Mouse (Mus musculus): ENCODE measurements around the gene Ccdc6. TPM values are rescaled to one million over a fixed set of nuclear protein-coding genes. Genes with fewer than 3 reads are reported as not detected.

The Ccdc6 gene
- polyA plus RNA-seq, 1 experiment from 2014 or later = 18.3 TPM

GRCm38 (mm10) chr10:70091876-70092462, 5.0 kb upstream of the Ccdc6 start:
- Histone ChIP-seq H3K4me3 (ENCODE audit: low read length) (no peak overlapping the region), H3K27me3 (ENCODE audit: insufficient read depth, low read length) (no peaks in the 10 kb centered on the region), H3K36me3 (ENCODE audit: insufficient read depth, low read length) (peaks cover 3% of the 10 kb centered on the region; the same call in 1 of the 2 replicates), H3K4me2 (replicated peaks; ENCODE audit: low read depth, low read length) (no peak overlapping the region), H3K4me1 (ENCODE audit: insufficient read depth, low read length) (peaks cover 16% of the 10 kb centered on the region), H3K9ac (replicated peaks; ENCODE audit: low read length) (no peak overlapping the region), H3K27ac (ENCODE audit: low read length) (no peak overlapping the region), H3K9me3 (ENCODE audit: low read length) (peaks cover 8% of the 10 kb centered on the region)
- 69% methylated on average over 4 of the region's 4 CpGs for WGBS
- ATAC-seq (ENCODE audit: low FRiP score, low TSS enrichment) = no peak

GRCm38 (mm10) chr10:70093782-70094181, 3.1 kb upstream of the Ccdc6 start:
- Histone ChIP-seq H3K9ac (replicated peaks; ENCODE audit: low read length) (no peak overlapping the region), H3K9me3 (ENCODE audit: low read length) (no peaks in the 10 kb centered on the region), H3K4me3 (ENCODE audit: low read length) (no peak overlapping the region), H3K27ac (ENCODE audit: low read length) (no peak overlapping the region), H3K4me1 (ENCODE audit: insufficient read depth, low read length) (peaks cover 22% of the 10 kb centered on the region), H3K27me3 (ENCODE audit: insufficient read depth, low read length) (no peaks in the 10 kb centered on the region), H3K4me2 (replicated peaks; ENCODE audit: low read depth, low read length) (no peak overlapping the region), H3K36me3 (ENCODE audit: insufficient read depth, low read length) (no peaks in the 10 kb centered on the region)
- no peak for ATAC-seq (ENCODE audit: low FRiP score, low TSS enrichment)
- 55% methylated on average over 1 of the region's 1 CpGs for WGBS

- peaks cover 31% of the 10 kb centered on the region for H3K4me1 ChIP-seq (ENCODE audit: insufficient read depth, low read length)
- H3K27me3 ChIP-seq (ENCODE audit: insufficient read depth, low read length) = no peaks in the 10 kb centered on the region
- WGBS = 0% methylated on average over 14 of the region's 14 CpGs
- H3K4me3 ChIP-seq (ENCODE audit: low read length) = peak overlapping the region; percentile 93
- H3K9ac ChIP-seq (replicated peaks; ENCODE audit: low read length) = peak overlapping the region; percentile 62
- H3K27ac ChIP-seq (ENCODE audit: low read length) = peak overlapping the region; percentile 92
- peak overlapping the region; percentile 87 for H3K4me2 ChIP-seq (replicated peaks; ENCODE audit: low read depth, low read length)
- ATAC-seq (ENCODE audit: low FRiP score, low TSS enrichment) = peak; percentile 50
- no peaks in the 10 kb centered on the region for H3K36me3 ChIP-seq (ENCODE audit: insufficient read depth, low read length)
- H3K9me3 ChIP-seq (ENCODE audit: low read length) = no peaks in the 10 kb centered on the region
Measured at GRCm38 (mm10) chr10:70095031-70095470, 1.9 kb upstream of the Ccdc6 start.

GRCm38 (mm10) chr10:70095506-70096270, 1.2 kb upstream of the Ccdc6 start:
- H3K9ac ChIP-seq (replicated peaks; ENCODE audit: low read length) = peak overlapping the region; percentile 62

GRCm38 (mm10) chr10:70097291-70097901, 475 bp downstream of the Ccdc6 start:
- Histone ChIP-seq H3K9me3 (ENCODE audit: low read length) (peaks cover 6% of the 10 kb centered on the region; the same call in 1 of the 2 replicates), H3K4me1 (ENCODE audit: insufficient read depth, low read length) (peaks cover 31% of the 10 kb centered on the region), H3K27ac (ENCODE audit: low read length) (peak overlapping the region; percentile 92), H3K36me3 (ENCODE audit: insufficient read depth, low read length) (peaks cover 7% of the 10 kb centered on the region; the same call in 1 of the 2 replicates), H3K4me2 (replicated peaks; ENCODE audit: low read depth, low read length) (peak overlapping the region; percentile 87), H3K4me3 (ENCODE audit: low read length) (peak overlapping the region; percentile 93), H3K27me3 (ENCODE audit: insufficient read depth, low read length) (no peaks in the 10 kb centered on the region), H3K9ac (replicated peaks; ENCODE audit: low read length) (peak overlapping the region; percentile 87)
- WGBS = under 1% methylated on average over 45 of the region's 58 CpGs
- ATAC-seq (ENCODE audit: low FRiP score, low TSS enrichment) = peak; percentile 29

More at GRCm38 (mm10) chr10:70095506-70096270, 1.2 kb upstream of the Ccdc6 start:
- ATAC-seq (ENCODE audit: low FRiP score, low TSS enrichment) = no peak
- Histone ChIP-seq H3K4me3 (ENCODE audit: low read length) (peak overlapping the region; percentile 93), H3K27me3 (ENCODE audit: insufficient read depth, low read length) (no peaks in the 10 kb centered on the region), H3K4me2 (replicated peaks; ENCODE audit: low read depth, low read length) (peak overlapping the region; percentile 87), H3K36me3 (ENCODE audit: insufficient read depth, low read length) (no peaks in the 10 kb centered on the region), H3K9me3 (ENCODE audit: low read length) (no peaks in the 10 kb centered on the region), H3K4me1 (ENCODE audit: insufficient read depth, low read length) (peaks cover 31% of the 10 kb centered on the region), H3K27ac (ENCODE audit: low read length) (peak overlapping the region; percentile 92)
- WGBS = 23% methylated on average over 13 of the region's 13 CpGs

GRCm38 (mm10) chr10:70097911-70098569, 1.1 kb downstream of the Ccdc6 start:
- peak overlapping the region; percentile 92 for H3K27ac ChIP-seq (ENCODE audit: low read length)
- peaks cover 6% of the 10 kb centered on the region; the same call in 1 of the 2 replicates for H3K9me3 ChIP-seq (ENCODE audit: low read length)
- H3K4me1 ChIP-seq (ENCODE audit: insufficient read depth, low read length) = peaks cover 31% of the 10 kb centered on the region
- H3K4me3 ChIP-seq (ENCODE audit: low read length) = peak overlapping the region; percentile 93
- H3K27me3 ChIP-seq (ENCODE audit: insufficient read depth, low read length) = no peaks in the 10 kb centered on the region
- H3K9ac ChIP-seq (replicated peaks; ENCODE audit: low read length) = peak overlapping the region; percentile 87
- peaks cover 9% of the 10 kb centered on the region; the same call in 1 of the 2 replicates for H3K36me3 ChIP-seq (ENCODE audit: insufficient read depth, low read length)
- WGBS = 0% methylated on average over 29 of the region's 29 CpGs
- peak overlapping the region; percentile 87 for H3K4me2 ChIP-seq (replicated peaks; ENCODE audit: low read depth, low read length)
- peak; percentile 41 for ATAC-seq (ENCODE audit: low FRiP score, low TSS enrichment)

GRCm38 (mm10) chr10:70098626-70099025, 1.7 kb downstream of the Ccdc6 start:
- peaks cover 12% of the 10 kb centered on the region; the same call in 1 of the 2 replicates for H3K36me3 ChIP-seq (ENCODE audit: insufficient read depth, low read length)
- ATAC-seq (ENCODE audit: low FRiP score, low TSS enrichment) = no peak
- peaks cover 31% of the 10 kb centered on the region for H3K4me1 ChIP-seq (ENCODE audit: insufficient read depth, low read length)
- peak overlapping the region; percentile 87 for H3K9ac ChIP-seq (replicated peaks; ENCODE audit: low read length)
- H3K4me3 ChIP-seq (ENCODE audit: low read length) = peak overlapping the region; percentile 93
- no peaks in the 10 kb centered on the region for H3K27me3 ChIP-seq (ENCODE audit: insufficient read depth, low read length)
- WGBS = 4% methylated on average over 6 of the region's 6 CpGs
- peaks cover 6% of the 10 kb centered on the region; the same call in 1 of the 2 replicates for H3K9me3 ChIP-seq (ENCODE audit: low read length)
- peak overlapping the region; percentile 87 for H3K4me2 ChIP-seq (replicated peaks; ENCODE audit: low read depth, low read length)
- H3K27ac ChIP-seq (ENCODE audit: low read length) = peak overlapping the region; percentile 92

- Histone ChIP-seq H3K27me3 (ENCODE audit: insufficient read depth, low read length) (no peaks in the 10 kb centered on the region), H3K4me1 (ENCODE audit: insufficient read depth, low read length) (peaks cover 29% of the 10 kb centered on the region), H3K4me2 (replicated peaks; ENCODE audit: low read depth, low read length) (peak overlapping the region; percentile 87), H3K9me3 (ENCODE audit: low read length) (peaks cover 6% of the 10 kb centered on the region; the same call in 1 of the 2 replicates), H3K27ac (ENCODE audit: low read length) (peak overlapping the region; percentile 92; the same call in 1 of the 2 replicates), H3K9ac (replicated peaks; ENCODE audit: low read length) (peak overlapping the region; percentile 87), H3K36me3 (ENCODE audit: insufficient read depth, low read length) (peaks cover 12% of the 10 kb centered on the region; the same call in 1 of the 2 replicates), H3K4me3 (ENCODE audit: low read length) (peak overlapping the region; percentile 93)
- 14% methylated on average over 8 of the region's 8 CpGs for WGBS
- no peak for ATAC-seq (ENCODE audit: low FRiP score, low TSS enrichment)
Measured at GRCm38 (mm10) chr10:70099052-70099451, 2.1 kb downstream of the Ccdc6 start.

- Histone ChIP-seq H3K27me3 (ENCODE audit: insufficient read depth, low read length) (no peaks in the 10 kb centered on the region), H3K4me2 (replicated peaks; ENCODE audit: low read depth, low read length) (no peak overlapping the region), H3K9ac (replicated peaks; ENCODE audit: low read length) (no peak overlapping the region), H3K36me3 (ENCODE audit: insufficient read depth, low read length) (peaks cover 14% of the 10 kb centered on the region; the same call in 1 of the 2 replicates), H3K9me3 (ENCODE audit: low read length) (peaks cover 6% of the 10 kb centered on the region; the same call in 1 of the 2 replicates), H3K27ac (ENCODE audit: low read length) (no peak overlapping the region), H3K4me3 (ENCODE audit: low read length) (no peak overlapping the region), H3K4me1 (ENCODE audit: insufficient read depth, low read length) (peaks cover 21% of the 10 kb centered on the region)
- ATAC-seq (ENCODE audit: low FRiP score, low TSS enrichment) = no peak
- WGBS = 98% methylated on average over 4 of the region's 4 CpGs
Measured at GRCm38 (mm10) chr10:70102086-70102485, 5.2 kb downstream of the Ccdc6 start.
